Mouse (Mus musculus) cerebellum, adult 2 months (tissue): Measurements from ENCODE around the gene Tbxa2r.

ENCODE experiments used
- CTCF ChIP-seq: fragments of 200-500 bp; IDR thresholded peaks from 2 replicates; pipeline ENCODE4 v1.5.1; 2011; ENCODE audit warnings: low read depth, mild to moderate bottlenecking, control low read depth, low read length, moderate library complexity, borderline replicate concordance; ENCODE audit not compliant: insufficient read depth
- POLR2A ChIP-seq: fragments of 200-500 bp; IDR thresholded peaks from 2 replicates; pipeline ENCODE4 v1.6.1; 2011; ENCODE audit warnings: low read length, control low read depth, borderline replicate concordance; ENCODE audit not compliant: insufficient read depth

GRCm38 (mm10) chr10:81306837-81307682 lies 21.5 kb upstream of the Tbxa2r start:
- TF ChIP-seq POLR2A (no peak), CTCF (no peak)
